Mouse (Mus musculus) midbrain, postnatal 0 days (tissue): ENCODE results near the gene Spdye4a. TPM values are rescaled to one million over a fixed set of nuclear protein-coding genes. Genes with fewer than 3 reads are reported as not detected.
"Not testable (repeated sequence)": the region's sequence is repeated elsewhere in the genome, so short reads cannot be mapped to it uniquely, and the experiment has no call there.

Experiments used
- ATAC-seq: fragments of 200-750 bp; cut with Nextera tagmentation; 2 replicates; pipeline ENCODE4 v1.8.0; 2017; ENCODE audit warnings: moderate number of reproducible peaks, mild to moderate bottlenecking, moderate TSS enrichment, moderate library complexity; ENCODE audit not compliant: low FRiP score
- DNase-seq: peaks from one replicate; pipeline ENCODE4 v3.0.0-alpha.2; 2015; ENCODE audit warnings: low spot score
- H3K27ac ChIP-seq: fragments of 300-500 bp; sonication (generic); 2 replicates; pipeline ENCODE4 v1.5.1; 2014; ENCODE audit warnings: low read depth, mild to moderate bottlenecking, low read length, mixed read lengths
- H3K27me3 ChIP-seq: fragments of 300-500 bp; sonication (generic); 2 replicates; pipeline ENCODE4 v1.6.1; 2014; ENCODE audit warnings: low read length, control low read depth, mixed read lengths; ENCODE audit not compliant: insufficient read depth
- H3K36me3 ChIP-seq: fragments of 300-500 bp; sonication (generic); 2 replicates; pipeline ENCODE4 v1.6.1; 2014; ENCODE audit warnings: low read length, control low read depth, mixed read lengths; ENCODE audit not compliant: insufficient read depth
- H3K4me1 ChIP-seq: fragments of 300-500 bp; sonication (generic); 2 replicates; pipeline ENCODE4 v1.6.1; 2014; ENCODE audit warnings: mild to moderate bottlenecking, control low read depth, antibody characterized with exemption, low read length, mixed read lengths; ENCODE audit not compliant: insufficient read depth
- H3K4me2 ChIP-seq: fragments of 300-500 bp; sonication (generic); 2 replicates; pipeline ENCODE4 v1.6.1; 2014; ENCODE audit warnings: low read depth, mild to moderate bottlenecking, low read length, mixed read lengths; ENCODE audit not compliant: poor library complexity, severe bottlenecking
- H3K4me3 ChIP-seq: fragments of 300-500 bp; sonication (generic); 2 replicates; pipeline ENCODE4 v1.5.1; 2014; ENCODE audit warnings: low read depth, mild to moderate bottlenecking, low read length, moderate library complexity
- H3K9ac ChIP-seq: fragments of 300-500 bp; sonication (generic); replicated peaks from 2 replicates; pipeline ENCODE4 v1.6.1; 2014; ENCODE audit warnings: mild to moderate bottlenecking, low read length, moderate library complexity, mixed read lengths; ENCODE audit not compliant: poor library complexity, severe bottlenecking
- H3K9me3 ChIP-seq: fragments of 300-500 bp; sonication (generic); 2 replicates; pipeline ENCODE4 v1.6.1; 2016; ENCODE audit warnings: low read length, control low read depth
- CTCF ChIP-seq: IDR thresholded peaks from 2 replicates; pipeline ENCODE4 v1.5.1; 2016; ENCODE audit warnings: antibody characterized with exemption, mild to moderate bottlenecking
- WGBS: fragments of 180-500 bp; shearing (Covaris S2); extraction: QIAGEN DNeasy Blood & Tissue Kit; methylation state at CpG from one replicate; pipeline ENCODE4 v1.1.7; 2014; 5-methylcytosine and 5-hydroxymethylcytosine counted together
- polyA plus RNA-seq: library from polyadenylated mRNA; unstranded; fragments of >200 nt; fragmentation: Nextera tagmentation; extraction: Ambion mirVana; gene quantifications from 2 replicates; pipeline ENCODE4 v1.2.1, GENCODE M21; 2015
- total RNA-seq: library from RNA; depleted of rRNA; stranded (reverse); fragments of >200 nt; gene quantifications from 2 replicates; pipeline ENCODE4 v1.2.3, GENCODE M21; 2014; rRNA removed

The Spdye4a gene
- total and polyA plus RNA-seq, 2 experiments from 2014 or later: 0.09 TPM; not detected in 1

GRCm38 (mm10) chr5:143192806-143193205 is 33.9 kb downstream of the Spdye4a start:
- Histone ChIP-seq H3K9me3 (no peaks in the 10 kb centered on the region), H3K36me3 (no peaks in the 10 kb centered on the region), H3K27ac (no peak overlapping the region), H3K4me2 (no peak overlapping the region), H3K4me1 (no peaks in the 10 kb centered on the region), H3K9ac (no peak overlapping the region), H3K27me3 (no peaks in the 10 kb centered on the region), H3K4me3 (no peak overlapping the region)
- no peak for DNase-seq
- WGBS: 91% methylated on average over 8 of the region's 8 CpGs
- no peak for TF ChIP-seq CTCF
- no peak for ATAC-seq

DNA sequence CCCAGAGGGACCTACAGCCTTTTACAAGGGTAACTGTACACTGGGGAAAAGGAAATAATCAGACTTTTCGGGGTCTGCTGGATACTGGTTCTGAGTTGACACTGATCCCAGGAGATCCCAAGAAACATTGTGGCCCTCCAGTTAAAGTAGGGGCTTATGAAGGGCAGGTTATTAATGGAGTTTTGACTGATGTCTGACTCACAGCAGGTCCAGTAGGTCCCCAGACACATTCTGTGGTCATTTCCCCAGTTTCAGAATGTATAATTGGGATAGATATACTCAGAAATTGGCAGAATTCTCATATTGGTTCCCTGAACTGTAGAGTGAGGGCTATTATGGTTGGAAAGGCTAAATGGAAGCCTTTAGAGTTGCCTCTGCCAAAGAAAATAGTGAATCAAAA is 38.7 kb downstream of the Spdye4a start:
- no CpG with 5 or more reads among the region's 1 CpGs for WGBS
- not testable (repeated sequence) for ATAC-seq

GRCm38 (mm10) chr5:143180255-143181076 is 46.2 kb downstream of the Spdye4a start, which contains the start of the genes Rbak and Spdye4b:
Gene Rbak, minus strand, starts transcription at chr5:143180775.
Gene Spdye4b, plus strand, starts transcription at chr5:143181017.
- Histone ChIP-seq H3K4me2 (peak within 1 kb of the TSS; percentile 77), H3K4me1 (peaks cover 4% of the 10 kb centered on the region; the same call in 1 of the 2 replicates), H3K9me3 (no peaks in the 10 kb centered on the region), H3K9ac (peak within 1 kb of the TSS; percentile 77), H3K36me3 (peaks cover 18% of the 10 kb centered on the region), H3K4me3 (peak within 1 kb of the TSS; percentile 60), H3K27me3 (no peaks in the 10 kb centered on the region), H3K27ac (peak within 1 kb of the TSS; percentile 77)
- peak; percentile 7; the same call in 1 of the 2 replicates for TF ChIP-seq CTCF
- ATAC-seq: peak; percentile 94
- DNase-seq: peak; percentile 98
- under 1% methylated on average over 56 of the region's 58 CpGs for WGBS

More for the DNA sequence above, 38.7 kb downstream of the Spdye4a start:
- H3K9me3 ChIP-seq, H3K9ac ChIP-seq, H3K4me1 ChIP-seq, H3K4me2 ChIP-seq, H3K4me3 ChIP-seq, DNase-seq, H3K27me3 ChIP-seq, H3K36me3 ChIP-seq, H3K27ac ChIP-seq: not testable (repeated sequence)

DNA sequence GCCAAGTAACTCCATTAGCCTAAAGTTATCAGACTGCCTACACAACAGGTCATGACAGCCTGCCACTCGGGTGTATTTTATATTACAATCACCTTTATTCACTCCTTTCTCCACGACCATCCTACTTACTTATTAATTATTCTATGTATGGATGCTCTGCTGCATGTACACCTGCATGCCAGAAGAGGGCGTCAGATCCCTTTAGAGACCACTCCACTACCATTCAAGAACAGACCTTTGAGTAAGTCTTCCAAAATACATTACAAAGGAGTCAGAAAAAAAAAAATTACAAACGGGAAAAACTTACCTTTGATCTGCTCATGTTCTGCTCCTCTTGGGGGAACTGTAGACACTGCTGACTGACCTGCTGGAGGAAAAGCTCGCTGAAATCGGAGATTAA is 47.5 kb downstream of the Spdye4a start:
- TF ChIP-seq CTCF: peak; percentile 65
- DNase-seq: peak; percentile 16
- peaks cover 31% of the 10 kb centered on the region for H3K36me3 ChIP-seq
- WGBS: 27% methylated on average over 6 of the region's 6 CpGs
- ATAC-seq: no peak
- no peak overlapping the region for H3K9ac ChIP-seq
- H3K4me3 ChIP-seq: no peak overlapping the region
- H3K9me3 ChIP-seq: no peaks in the 10 kb centered on the region
- H3K4me1 ChIP-seq: peaks cover 4% of the 10 kb centered on the region; the same call in 1 of the 2 replicates
- H3K4me2 ChIP-seq: peak overlapping the region; percentile 77
- no peaks in the 10 kb centered on the region for H3K27me3 ChIP-seq
- no peak overlapping the region for H3K27ac ChIP-seq

- no peak overlapping the region for H3K4me2 ChIP-seq
- TF ChIP-seq CTCF: peak; percentile 26
- WGBS: 94% methylated on average over 3 of the region's 3 CpGs
- H3K9ac ChIP-seq: no peak overlapping the region
- DNase-seq (no peak), ATAC-seq (no peak)
- H3K36me3 ChIP-seq: peaks cover 42% of the 10 kb centered on the region
- no peak overlapping the region for H3K27ac ChIP-seq
- H3K4me3 ChIP-seq: no peak overlapping the region
- H3K27me3 ChIP-seq: no peaks in the 10 kb centered on the region
- H3K4me1 ChIP-seq: peaks cover 4% of the 10 kb centered on the region; the same call in 1 of the 2 replicates
- H3K9me3 ChIP-seq: no peaks in the 10 kb centered on the region
Measured at GRCm38 (mm10) chr5:143177541-143178200, 49.0 kb downstream of the Spdye4a start.

DNA sequence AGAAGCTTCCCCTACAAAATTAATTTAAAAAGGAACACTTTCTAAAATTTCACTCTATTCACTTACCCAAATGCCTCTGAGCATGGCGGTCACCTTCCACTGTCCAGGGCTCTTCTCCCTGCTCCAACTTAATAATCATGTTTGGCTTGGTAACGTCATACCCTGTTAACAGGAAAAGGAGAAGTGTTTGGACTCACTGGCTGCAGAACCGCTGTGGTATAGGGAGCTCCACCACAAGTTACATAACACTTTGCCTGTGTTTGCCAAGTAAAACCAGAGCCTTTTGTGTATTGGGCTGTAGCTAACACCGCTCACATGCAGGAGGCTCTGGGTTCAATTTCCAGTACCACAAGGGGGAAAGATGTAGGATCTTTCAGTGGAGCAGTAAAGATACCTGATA is 50.7 kb downstream of the Spdye4a start:
- DNase-seq (no peak), ATAC-seq (no peak)
- H3K4me2 ChIP-seq: no peak overlapping the region
- no peak overlapping the region for H3K27ac ChIP-seq
- H3K9ac ChIP-seq: no peak overlapping the region
- H3K36me3 ChIP-seq: peaks cover 52% of the 10 kb centered on the region
- H3K4me3 ChIP-seq: no peak overlapping the region
- H3K27me3 ChIP-seq: no peaks in the 10 kb centered on the region
- no peaks in the 10 kb centered on the region for H3K9me3 ChIP-seq
- peaks cover 4% of the 10 kb centered on the region; the same call in 1 of the 2 replicates for H3K4me1 ChIP-seq
- 97% methylated on average over 4 of the region's 4 CpGs for WGBS
- no peak for TF ChIP-seq CTCF

Other genes with a start within 250 kb of the Spdye4a start
- gene Rnf216, start 113.9 kb downstream of the Spdye4a start, total RNA-seq: 37.0 and 40.7 TPM in 2 replicates
- gene Rnf216, start 113.9 kb downstream of the Spdye4a start, polyA plus RNA-seq: 22.1 and 27.5 TPM in 2 replicates
- not detected in 2 replicates for gene Olfr718-ps1, start 79.3 kb downstream of the Spdye4a start, total RNA-seq
- not detected in 2 replicates for gene Olfr718-ps1, start 79.3 kb downstream of the Spdye4a start, polyA plus RNA-seq
- 15.2 and 22.7 TPM in 2 replicates for gene Rbak, start 46.1 kb downstream of the Spdye4a start, total RNA-seq
- gene Rbak, start 46.1 kb downstream of the Spdye4a start, polyA plus RNA-seq: 9.1 and 9.2 TPM in 2 replicates
- gene Spdye4b, start 45.9 kb downstream of the Spdye4a start, total RNA-seq: not detected in 2 replicates
- not detected in 2 replicates for gene Spdye4b, start 45.9 kb downstream of the Spdye4a start, polyA plus RNA-seq
- 31.1 and 36.1 TPM in 2 replicates for gene Zfp12, start 8.3 kb upstream of the Spdye4a start, total RNA-seq
- gene Zfp12, start 8.3 kb upstream of the Spdye4a start, polyA plus RNA-seq: 10.7 and 11.8 TPM in 2 replicates
- gene Zfp316, start 43.1 kb upstream of the Spdye4a start, total RNA-seq: 32.1 and 36.0 TPM in 2 replicates
- 6.2 and 6.8 TPM in 2 replicates for gene Zfp316, start 43.1 kb upstream of the Spdye4a start, polyA plus RNA-seq
- gene Zfp853, start 66.7 kb upstream of the Spdye4a start, total RNA-seq: 27.5 and 31.3 TPM in 2 replicates
- gene Zfp853, start 66.7 kb upstream of the Spdye4a start, polyA plus RNA-seq: 0.62 and 0.81 TPM in 2 replicates
- gene E130309D02Rik, start 88.5 kb upstream of the Spdye4a start, total RNA-seq: 28.9 and 34.0 TPM in 2 replicates
- gene E130309D02Rik, start 88.5 kb upstream of the Spdye4a start, polyA plus RNA-seq: 18.3 and 19.6 TPM in 2 replicates
- gene Zdhhc4, start 102.4 kb upstream of the Spdye4a start, total RNA-seq: 70.8 and 93.0 TPM in 2 replicates
- gene Zdhhc4, start 102.4 kb upstream of the Spdye4a start, polyA plus RNA-seq: 94.5 and 96.9 TPM in 2 replicates
- gene Grid2ip, start 130.4 kb upstream of the Spdye4a start, total RNA-seq: 2.3 and 2.8 TPM in 2 replicates
- 0.33 and 0.60 TPM in 2 replicates for gene Grid2ip, start 130.4 kb upstream of the Spdye4a start, polyA plus RNA-seq
- gene Kdelr2, start 176.9 kb upstream of the Spdye4a start, total RNA-seq: 82.4 and 97.3 TPM in 2 replicates
- gene Kdelr2, start 176.9 kb upstream of the Spdye4a start, polyA plus RNA-seq: 128 and 138 TPM in 2 replicates
- gene Daglb, start 237.7 kb upstream of the Spdye4a start, total RNA-seq: 24.6 and 25.6 TPM in 2 replicates
- 21.3 and 22.8 TPM in 2 replicates for gene Daglb, start 237.7 kb upstream of the Spdye4a start, polyA plus RNA-seq